8 mouse cellular contexts compared by ENCODE assay signal in genomic region chr6:135525841-135526327, GRCm38 (mm10).
DNase-seq lines count a peak whose midpoint lies in the region; ATAC-seq lines count a peak whose summit lies in the region.

No protein-coding gene starts in this region.

- peak; percentile 93 for ATAC-seq in forebrain, embryonic 15.5 days (replicated peaks)
- ATAC-seq in megakaryocyte progenitor cell, adult 5-6 weeks (replicated peaks; ENCODE audit: poor library complexity): no peak

- H3K27me3 ChIP-seq in heart, embryonic 10.5 days (ENCODE audit: insufficient read depth, poor library complexity, severe bottlenecking): no peaks in the 10 kb centered on the region
- no peaks in the 10 kb centered on the region for H3K27me3 ChIP-seq in forebrain, embryonic 15.5 days

- H3K9ac ChIP-seq in forebrain, embryonic 15.5 days (replicated peaks): 0 out of 2 replicates have a peak overlapping the region, but pooled peaks have one; percentile 2

- intact Hi-C loops in heart, postnatal 25 days (cut with DNase I): loop anchor here (10.0 kb wide), 1 partner anchor 299 kb away; no protein-coding TSS in a partner anchor

- WGBS in heart, embryonic 10.5 days: 47% methylated on average over 5 of the region's 5 CpGs
- 25% methylated on average over 5 of the region's 5 CpGs for WGBS in forebrain, embryonic 15.5 days

- H3K4me3 ChIP-seq in heart, embryonic 10.5 days: no peak overlapping the region
- no peak overlapping the region for H3K4me3 ChIP-seq in forebrain, embryonic 15.5 days

- H3K9me3 ChIP-seq in heart, embryonic 10.5 days: no peaks in the 10 kb centered on the region
- H3K9me3 ChIP-seq in forebrain, embryonic 15.5 days: no peaks in the 10 kb centered on the region

- peak overlapping the region; percentile 32; the same call in 1 of the 2 replicates for H3K4me2 ChIP-seq in forebrain, embryonic 15.5 days (replicated peaks)

- peaks cover 11% of the 10 kb centered on the region; the same call in 1 of the 2 replicates for H3K4me1 ChIP-seq in heart, embryonic 10.5 days
- H3K4me1 ChIP-seq in forebrain, embryonic 15.5 days: peaks cover 17% of the 10 kb centered on the region

- H3K27ac ChIP-seq in heart, embryonic 10.5 days: no peak overlapping the region
- H3K27ac ChIP-seq in forebrain, embryonic 15.5 days (replicated peaks): peak overlapping the region; percentile 60; the same call in 1 of the 2 replicates

- H3K36me3 ChIP-seq in heart, embryonic 10.5 days: no peaks in the 10 kb centered on the region
- no peaks in the 10 kb centered on the region for H3K36me3 ChIP-seq in forebrain, embryonic 15.5 days

- DNase-seq in heart, embryonic 10.5 days (ENCODE audit: low spot score): peak; percentile 76
- DNase-seq in heart, postnatal 25 days (ENCODE audit: low spot score): no peak
- DNase-seq in cerebellum, adult 11-12 months: peak; percentile 32
- peak; percentile 36 for DNase-seq in kidney, postnatal 14 days
- DNase-seq in neural tube, embryonic 10.5 days (ENCODE audit: extremely low spot score, low spot score): peak; percentile 22
- no peak for DNase-seq in adrenal gland, adult 8-10 months

Comparison
In these comparisons a context has a peak if more than half of its experiments do, and no peak if none do; other contexts are left out.
1. DNase-seq: peak in heart, embryonic 10.5 days (single experiment), cerebellum, adult 11-12 months (single experiment), kidney, postnatal 14 days (single experiment) and neural tube, embryonic 10.5 days (single experiment); none in heart, postnatal 25 days (single experiment) and adrenal gland, adult 8-10 months (single experiment).